Mouse (Mus musculus) midbrain, embryonic 12.5 days (tissue): ENCODE measurements around the gene Sorcs2. TPM values are rescaled to one million over a fixed set of nuclear protein-coding genes. Genes with fewer than 3 reads are reported as not detected.

Experiments used
- ATAC-seq: fragments of 200-750 bp; cut with Nextera tagmentation; 2 replicates; pipeline ENCODE4 v1.8.0; 2017; ENCODE audit warnings: low read depth, moderate TSS enrichment, moderate library complexity; ENCODE audit not compliant: low FRiP score
- H3K27ac ChIP-seq: fragments of 300-500 bp; sonication (generic); replicated peaks from 2 replicates; pipeline ENCODE4 v1.5.1; 2016; ENCODE audit warnings: mild to moderate bottlenecking
- H3K27me3 ChIP-seq: fragments of 300-500 bp; sonication (generic); 2 replicates; pipeline ENCODE4 v1.6.1; 2016; ENCODE audit warnings: mild to moderate bottlenecking
- H3K36me3 ChIP-seq: fragments of 300-500 bp; sonication (generic); 2 replicates; pipeline ENCODE4 v1.6.1; 2016
- H3K4me1 ChIP-seq: fragments of 300-500 bp; sonication (generic); 2 replicates; pipeline ENCODE4 v1.6.1; 2016
- H3K4me2 ChIP-seq: fragments of 300-500 bp; sonication (generic); replicated peaks from 2 replicates; pipeline ENCODE4 v1.6.1; 2016; ENCODE audit warnings: mild to moderate bottlenecking, moderate library complexity
- H3K4me3 ChIP-seq: fragments of 300-500 bp; sonication (generic); 2 replicates; pipeline ENCODE4 v1.5.1; 2016; ENCODE audit warnings: mild to moderate bottlenecking
- H3K9ac ChIP-seq: fragments of 300-500 bp; sonication (generic); replicated peaks from 2 replicates; pipeline ENCODE4 v1.6.1; 2016; ENCODE audit warnings: mild to moderate bottlenecking, moderate library complexity
- H3K9me3 ChIP-seq: fragments of 300-500 bp; sonication (generic); 2 replicates; pipeline ENCODE4 v1.6.1; 2016; ENCODE audit warnings: mild to moderate bottlenecking
- WGBS: fragments of 180-500 bp; shearing (Covaris S2); methylation state at CpG from one replicate; pipeline ENCODE4 v1.1.7; 2016; 5-methylcytosine and 5-hydroxymethylcytosine counted together
- polyA plus RNA-seq: library from polyadenylated mRNA; unstranded; fragments of >200 nt; fragmentation: Nextera tagmentation; extraction: Ambion mirVana; gene quantifications from 2 replicates; pipeline ENCODE4 v1.2.1, GENCODE M21; 2016

Gene Sorcs2
- polyA plus RNA-seq, 1 experiment from 2014 or later: 13.2 TPM

DNA sequence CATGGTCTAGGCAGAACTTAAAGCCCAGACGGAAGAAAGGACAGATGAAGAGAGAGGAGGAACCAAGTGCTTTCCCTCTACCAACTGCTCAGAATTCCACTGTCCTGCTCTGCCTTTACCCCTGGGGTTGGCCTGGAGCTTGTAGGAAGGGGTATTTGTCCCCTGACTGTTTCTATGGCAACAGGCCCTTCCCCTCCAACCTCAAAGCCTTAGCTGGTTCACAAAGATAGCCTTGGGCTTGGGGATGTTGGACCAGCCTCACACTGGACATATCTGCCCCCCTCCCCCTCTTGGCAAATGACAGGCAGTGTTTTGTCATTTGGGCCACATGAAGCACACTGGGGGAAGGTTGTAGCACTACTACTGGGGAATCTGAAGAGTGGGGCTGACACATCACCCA, 375.6 kb downstream of the Sorcs2 start:
- no peak overlapping the region for H3K4me2 ChIP-seq
- H3K4me3 ChIP-seq: no peak overlapping the region
- no peaks in the 10 kb centered on the region for H3K27me3 ChIP-seq
- 0 out of 2 replicates have a peak overlapping the region, but pooled peaks have one; percentile 6 for H3K9ac ChIP-seq
- H3K4me1 ChIP-seq: peaks cover 5% of the 10 kb centered on the region; the same call in 1 of the 2 replicates
- peaks cover 15% of the 10 kb centered on the region; the same call in 1 of the 2 replicates for H3K36me3 ChIP-seq
- no peak for ATAC-seq
- 79% methylated on average over 1 of the region's 1 CpGs for WGBS
- H3K9me3 ChIP-seq: no peaks in the 10 kb centered on the region
- no peak overlapping the region for H3K27ac ChIP-seq

- H3K27me3 ChIP-seq: no peaks in the 10 kb centered on the region
- peaks cover 15% of the 10 kb centered on the region; the same call in 1 of the 2 replicates for H3K36me3 ChIP-seq
- H3K27ac ChIP-seq: no peak overlapping the region
- peaks cover 5% of the 10 kb centered on the region; the same call in 1 of the 2 replicates for H3K4me1 ChIP-seq
- WGBS: 77% methylated on average over 3 of the region's 3 CpGs
- H3K9ac ChIP-seq: no peak overlapping the region
- H3K4me3 ChIP-seq: no peak overlapping the region
- ATAC-seq: no peak
- H3K9me3 ChIP-seq: no peaks in the 10 kb centered on the region
- H3K4me2 ChIP-seq: no peak overlapping the region
Observed at GRCm38 (mm10) chr5:36021091-36021490, 376.8 kb downstream of the Sorcs2 start.

DNA sequence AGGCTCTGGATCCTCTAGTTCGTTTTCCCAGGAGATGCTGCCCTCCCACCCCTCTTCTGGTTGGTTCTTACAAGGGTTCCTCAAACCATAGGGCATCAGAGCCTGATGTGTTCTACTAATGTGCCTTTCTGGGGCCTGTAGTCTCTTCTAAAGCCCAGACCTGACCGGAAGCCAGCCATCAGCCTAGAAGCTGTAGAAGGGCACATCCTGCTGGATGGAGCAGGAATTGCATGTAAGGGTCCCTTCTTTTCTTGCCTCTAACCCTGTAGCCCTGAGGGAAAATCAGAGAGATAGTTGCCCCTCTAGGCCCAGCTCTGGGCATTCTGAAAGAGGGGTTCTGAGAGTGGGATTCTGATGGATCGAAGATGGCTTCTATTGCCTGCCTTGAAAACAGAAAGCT, 379.6 kb downstream of the Sorcs2 start:
- no peaks in the 10 kb centered on the region for H3K9me3 ChIP-seq
- H3K4me3 ChIP-seq: no peak overlapping the region
- peaks cover 5% of the 10 kb centered on the region; the same call in 1 of the 2 replicates for H3K4me1 ChIP-seq
- H3K4me2 ChIP-seq: no peak overlapping the region
- peaks cover 8% of the 10 kb centered on the region; the same call in 1 of the 2 replicates for H3K36me3 ChIP-seq
- H3K27me3 ChIP-seq: no peaks in the 10 kb centered on the region
- no peak overlapping the region for H3K9ac ChIP-seq
- H3K27ac ChIP-seq: no peak overlapping the region
- ATAC-seq: no peak
- 93% methylated on average over 3 of the region's 3 CpGs for WGBS

GRCm38 (mm10) chr5:36009405-36009804, 388.5 kb downstream of the Sorcs2 start:
- 91% methylated on average over 4 of the region's 4 CpGs for WGBS
- no peak overlapping the region for H3K9ac ChIP-seq
- H3K27me3 ChIP-seq: no peaks in the 10 kb centered on the region
- no peaks in the 10 kb centered on the region for H3K4me1 ChIP-seq
- H3K36me3 ChIP-seq: no peaks in the 10 kb centered on the region
- H3K4me2 ChIP-seq: no peak overlapping the region
- H3K4me3 ChIP-seq: no peak overlapping the region
- no peak for ATAC-seq
- no peaks in the 10 kb centered on the region for H3K9me3 ChIP-seq
- no peak overlapping the region for H3K27ac ChIP-seq

DNA sequence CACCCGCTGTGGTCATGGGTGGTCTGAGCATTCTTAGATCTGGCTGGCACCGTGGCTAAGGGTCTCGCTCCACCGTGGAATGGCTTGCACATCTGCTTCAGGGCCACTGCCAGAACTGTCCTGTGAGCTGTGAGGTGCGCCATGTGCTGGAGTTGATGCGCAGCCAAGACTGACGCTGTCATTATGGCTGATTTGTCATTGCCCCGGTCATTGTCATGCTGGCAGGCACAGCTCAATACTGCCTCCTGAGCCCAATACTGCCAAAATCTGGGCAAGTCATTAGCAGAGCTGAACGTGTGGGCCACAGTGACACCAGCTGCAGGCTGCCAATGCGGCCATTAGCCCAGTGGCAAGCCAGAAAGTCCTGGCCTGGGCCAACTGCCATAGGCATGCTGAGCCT, 390.3 kb downstream of the Sorcs2 start:
- Histone ChIP-seq H3K9me3 (no peaks in the 10 kb centered on the region), H3K4me1 (no peaks in the 10 kb centered on the region), H3K27ac (no peak overlapping the region), H3K4me3 (no peak overlapping the region), H3K9ac (no peak overlapping the region), H3K27me3 (no peaks in the 10 kb centered on the region), H3K4me2 (no peak overlapping the region), H3K36me3 (peaks cover 6% of the 10 kb centered on the region; the same call in 1 of the 2 replicates)
- no peak for ATAC-seq
- 80% methylated on average over 10 of the region's 10 CpGs for WGBS

DNA sequence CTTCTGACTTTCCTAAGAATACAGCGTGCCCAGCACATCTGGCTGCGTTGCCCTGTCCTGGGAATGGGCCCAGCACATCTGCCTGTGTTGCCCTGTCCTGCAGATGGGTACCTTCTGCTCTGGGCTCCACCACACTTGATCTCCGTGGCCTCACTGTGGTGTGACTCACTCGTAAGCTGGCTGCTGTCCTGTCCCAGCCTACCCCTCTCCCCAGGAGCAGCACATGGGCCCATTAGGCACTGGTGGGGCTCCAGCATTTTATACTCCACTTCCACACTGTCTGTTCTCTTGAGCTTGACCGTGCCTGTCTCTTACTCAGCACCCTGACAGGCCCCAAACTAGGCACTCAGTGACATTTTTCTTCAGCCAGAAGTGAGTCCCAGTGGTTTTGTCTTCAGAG, 391.4 kb downstream of the Sorcs2 start:
- no peak overlapping the region for H3K4me2 ChIP-seq
- no peaks in the 10 kb centered on the region for H3K27me3 ChIP-seq
- no peak for ATAC-seq
- no peaks in the 10 kb centered on the region for H3K4me1 ChIP-seq
- H3K9ac ChIP-seq: no peak overlapping the region
- no peak overlapping the region for H3K27ac ChIP-seq
- H3K36me3 ChIP-seq: peaks cover 9% of the 10 kb centered on the region
- WGBS: 84% methylated on average over 5 of the region's 5 CpGs
- no peak overlapping the region for H3K4me3 ChIP-seq
- no peaks in the 10 kb centered on the region for H3K9me3 ChIP-seq

DNA sequence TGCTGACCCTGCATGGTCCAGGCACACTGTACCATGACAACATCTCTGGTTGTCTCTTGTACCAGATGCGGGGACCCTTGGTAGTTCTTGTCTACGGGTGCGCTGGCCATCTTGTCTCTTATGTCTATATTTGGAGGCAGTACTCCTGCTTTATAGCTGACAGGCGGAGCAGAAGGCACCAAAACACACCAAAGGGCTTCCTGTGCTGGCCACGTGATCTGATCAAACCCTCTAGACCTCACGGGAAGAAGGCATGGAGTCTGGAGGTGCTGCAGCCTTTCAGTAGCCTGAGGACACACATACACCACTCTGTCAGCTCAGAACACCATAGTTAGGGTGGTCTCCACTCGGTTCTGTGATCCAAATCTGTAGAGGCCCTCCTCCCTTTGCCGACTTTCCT, 391.8 kb downstream of the Sorcs2 start:
- WGBS: 85% methylated on average over 8 of the region's 8 CpGs
- no peak overlapping the region for H3K27ac ChIP-seq
- H3K4me1 ChIP-seq: no peaks in the 10 kb centered on the region
- peaks cover 14% of the 10 kb centered on the region for H3K36me3 ChIP-seq
- no peaks in the 10 kb centered on the region for H3K9me3 ChIP-seq
- H3K4me2 ChIP-seq: no peak overlapping the region
- H3K9ac ChIP-seq: no peak overlapping the region
- ATAC-seq: no peak
- H3K27me3 ChIP-seq: no peaks in the 10 kb centered on the region
- no peak overlapping the region for H3K4me3 ChIP-seq

DNA sequence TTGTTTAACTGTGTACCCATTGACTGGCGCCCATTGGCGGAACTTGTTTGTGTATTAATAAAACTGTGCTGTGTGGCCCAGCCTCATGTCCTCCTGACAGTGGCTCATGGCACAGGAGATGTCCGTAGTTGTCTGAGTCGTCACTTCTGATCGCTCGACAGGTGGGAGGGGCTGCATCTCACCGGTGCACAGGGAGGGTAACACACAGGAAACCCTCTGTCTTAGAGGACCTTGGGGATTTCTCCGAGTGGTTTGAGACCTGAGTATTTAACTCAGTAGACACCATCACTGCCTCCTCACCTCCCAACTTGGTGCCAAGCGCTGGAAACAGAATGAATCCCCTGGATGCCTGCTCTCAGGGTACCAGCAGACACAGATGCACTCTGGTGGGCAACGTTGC, 394.1 kb downstream of the Sorcs2 start:
- Histone ChIP-seq H3K36me3 (peaks cover 34% of the 10 kb centered on the region), H3K9me3 (no peaks in the 10 kb centered on the region), H3K4me2 (no peak overlapping the region), H3K4me1 (no peaks in the 10 kb centered on the region), H3K27me3 (no peaks in the 10 kb centered on the region), H3K9ac (no peak overlapping the region), H3K27ac (no peak overlapping the region), H3K4me3 (no peak overlapping the region)
- WGBS: 87% methylated on average over 10 of the region's 10 CpGs
- ATAC-seq: no peak

- Histone ChIP-seq H3K4me2 (no peak overlapping the region), H3K27me3 (no peaks in the 10 kb centered on the region), H3K4me1 (no peaks in the 10 kb centered on the region), H3K4me3 (no peak overlapping the region), H3K27ac (no peak overlapping the region), H3K9me3 (no peaks in the 10 kb centered on the region), H3K36me3 (peaks cover 73% of the 10 kb centered on the region), H3K9ac (no peak overlapping the region)
- WGBS: 81% methylated on average over 11 of the region's 11 CpGs
- no peak for ATAC-seq
Observed at GRCm38 (mm10) chr5:35989986-35990735, 407.8 kb downstream of the Sorcs2 start.

DNA sequence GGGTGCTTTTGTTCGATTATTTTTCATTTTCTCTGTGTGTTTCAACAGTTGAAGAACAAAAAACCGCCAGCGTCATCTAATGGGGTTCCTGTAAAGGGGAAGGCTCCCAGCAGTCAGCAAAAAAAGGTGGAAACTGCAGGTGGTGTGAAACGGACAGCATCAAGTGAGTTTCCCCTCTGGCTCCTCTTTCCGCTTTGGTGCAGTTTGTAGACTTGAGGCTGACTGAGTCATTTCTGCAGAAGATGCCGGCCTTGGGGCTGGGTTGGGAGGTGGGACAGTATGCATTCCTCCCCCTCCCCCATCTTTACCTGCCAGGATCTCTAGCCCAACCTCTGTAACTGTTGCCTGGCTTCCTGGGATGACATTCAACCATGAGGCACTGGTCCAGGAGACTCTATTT, 408.4 kb downstream of the Sorcs2 start:
- H3K36me3 ChIP-seq: peaks cover 80% of the 10 kb centered on the region
- no peaks in the 10 kb centered on the region for H3K9me3 ChIP-seq
- H3K4me2 ChIP-seq: no peak overlapping the region
- H3K9ac ChIP-seq: no peak overlapping the region
- H3K27me3 ChIP-seq: no peaks in the 10 kb centered on the region
- H3K27ac ChIP-seq: no peak overlapping the region
- H3K4me3 ChIP-seq: no peak overlapping the region
- no peak for ATAC-seq
- H3K4me1 ChIP-seq: no peaks in the 10 kb centered on the region
- 79% methylated on average over 6 of the region's 6 CpGs for WGBS

DNA sequence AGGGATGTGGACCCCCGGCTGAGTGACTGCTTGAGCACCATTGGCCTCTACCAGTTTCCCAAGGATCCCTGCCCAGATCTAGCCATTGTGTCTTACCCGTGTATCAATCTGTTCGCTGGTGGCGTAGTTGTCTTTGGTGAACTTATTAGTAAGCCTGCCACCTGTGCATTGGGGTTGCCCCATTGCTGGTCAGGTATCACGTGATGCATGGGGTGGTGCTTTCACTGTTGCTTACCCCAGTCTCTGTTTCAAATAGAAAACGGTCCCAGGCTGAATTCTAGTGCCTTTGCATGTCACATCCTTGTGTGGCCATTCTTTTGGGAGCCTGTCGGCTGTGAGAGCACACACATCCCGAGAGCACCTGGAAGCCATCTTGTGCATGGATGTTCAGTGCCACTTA, 409.9 kb downstream of the Sorcs2 start:
- Histone ChIP-seq H3K4me2 (no peak overlapping the region), H3K4me3 (no peak overlapping the region), H3K27ac (no peak overlapping the region), H3K27me3 (no peaks in the 10 kb centered on the region), H3K9me3 (no peaks in the 10 kb centered on the region), H3K9ac (no peak overlapping the region), H3K4me1 (no peaks in the 10 kb centered on the region), H3K36me3 (peaks cover 81% of the 10 kb centered on the region)
- 90% methylated on average over 8 of the region's 8 CpGs for WGBS
- ATAC-seq: no peak

DNA sequence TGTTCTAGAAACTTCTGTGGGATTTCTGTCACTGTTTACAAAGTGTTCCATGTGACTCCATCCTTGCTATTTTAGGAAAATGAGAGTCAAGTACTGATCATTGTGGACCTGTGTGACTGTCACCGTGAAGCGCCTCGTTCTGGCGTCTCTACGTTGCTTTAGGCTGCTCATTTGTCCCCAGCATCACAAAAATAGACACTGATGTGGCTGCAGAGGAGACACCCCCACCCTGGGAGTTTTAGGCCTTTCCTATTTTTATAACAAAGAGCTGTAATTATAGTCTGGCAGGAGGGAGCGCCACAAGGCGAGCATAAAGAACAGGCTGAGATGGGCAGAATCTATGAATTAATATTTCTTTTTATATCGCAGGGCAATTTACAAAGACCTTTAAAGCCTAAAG, 412.3 kb downstream of the Sorcs2 start:
- Histone ChIP-seq H3K4me1 (no peaks in the 10 kb centered on the region), H3K36me3 (peaks cover 72% of the 10 kb centered on the region), H3K9ac (no peak overlapping the region), H3K27me3 (no peaks in the 10 kb centered on the region), H3K4me2 (no peak overlapping the region), H3K4me3 (no peak overlapping the region), H3K9me3 (no peaks in the 10 kb centered on the region), H3K27ac (no peak overlapping the region)
- WGBS: 89% methylated on average over 8 of the region's 8 CpGs
- ATAC-seq: no peak

DNA sequence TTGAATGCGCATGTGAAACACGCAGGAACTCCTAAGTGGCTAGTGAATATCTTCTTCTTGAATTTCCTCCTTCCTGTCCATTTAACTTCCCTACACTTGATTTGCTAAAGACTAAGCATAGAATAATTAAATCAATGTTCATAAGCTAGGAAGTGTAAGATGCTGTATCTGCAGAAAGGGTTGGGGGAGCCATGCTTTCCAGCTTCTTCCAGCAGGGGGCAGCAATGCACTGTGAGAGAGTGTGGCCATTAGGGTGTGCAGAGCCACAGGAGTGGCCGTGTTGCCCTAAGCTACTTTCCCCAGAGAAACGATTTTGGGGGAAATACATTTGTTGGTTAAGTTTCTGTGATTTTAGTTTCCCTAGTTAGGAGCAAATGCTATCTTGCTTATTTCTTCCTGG, 416.0 kb downstream of the Sorcs2 start:
- ATAC-seq: 0 out of 2 replicates have a peak, but pooled peaks have one; percentile 52
- WGBS: 37% methylated on average over 4 of the region's 4 CpGs

More for the DNA sequence above, 416.0 kb downstream of the Sorcs2 start:
- Histone ChIP-seq H3K9ac (no peak overlapping the region), H3K4me2 (no peak overlapping the region), H3K27me3 (no peaks in the 10 kb centered on the region), H3K4me3 (no peak overlapping the region), H3K4me1 (no peaks in the 10 kb centered on the region), H3K27ac (no peak overlapping the region), H3K9me3 (no peaks in the 10 kb centered on the region), H3K36me3 (peaks cover 59% of the 10 kb centered on the region)
